Mouse (Mus musculus) myocyte (in vitro differentiated cells): ENCODE data around the gene Rbm18.

Source experiments
- MAX ChIP-seq: IDR thresholded peaks from one replicate; pipeline ENCODE4 v1.6.1; 2011; ENCODE audit warnings: low read depth, mild to moderate bottlenecking, control low read depth
- MYOD1 ChIP-seq, 3 experiments: IDR thresholded peaks; one replicate each; pipeline ENCODE4 v1.6.1; 2011; ENCODE audit warnings: control low read depth in 2 of 3, low read depth in 2 of 3, mild to moderate bottlenecking in 2 of 3, moderate library complexity in 1 of 3; ENCODE audit not compliant: insufficient read length in 2 of 3, control insufficient read depth in 1 of 3
- MYOG ChIP-seq, 3 experiments: IDR thresholded peaks; one replicate each; pipeline ENCODE4 v1.6.1; 2011; ENCODE audit warnings: control low read depth in 2 of 3, low read depth in 2 of 3, mild to moderate bottlenecking in 2 of 3; ENCODE audit not compliant: insufficient read length in 2 of 3, control insufficient read depth in 1 of 3, insufficient read depth in 1 of 3
- POLR2A ChIP-seq: IDR thresholded peaks from one replicate; pipeline ENCODE4 v1.6.1; 2011; ENCODE audit warnings: low read depth, mild to moderate bottlenecking, control low read depth, moderate library complexity; ENCODE audit not compliant: insufficient read length

DNA sequence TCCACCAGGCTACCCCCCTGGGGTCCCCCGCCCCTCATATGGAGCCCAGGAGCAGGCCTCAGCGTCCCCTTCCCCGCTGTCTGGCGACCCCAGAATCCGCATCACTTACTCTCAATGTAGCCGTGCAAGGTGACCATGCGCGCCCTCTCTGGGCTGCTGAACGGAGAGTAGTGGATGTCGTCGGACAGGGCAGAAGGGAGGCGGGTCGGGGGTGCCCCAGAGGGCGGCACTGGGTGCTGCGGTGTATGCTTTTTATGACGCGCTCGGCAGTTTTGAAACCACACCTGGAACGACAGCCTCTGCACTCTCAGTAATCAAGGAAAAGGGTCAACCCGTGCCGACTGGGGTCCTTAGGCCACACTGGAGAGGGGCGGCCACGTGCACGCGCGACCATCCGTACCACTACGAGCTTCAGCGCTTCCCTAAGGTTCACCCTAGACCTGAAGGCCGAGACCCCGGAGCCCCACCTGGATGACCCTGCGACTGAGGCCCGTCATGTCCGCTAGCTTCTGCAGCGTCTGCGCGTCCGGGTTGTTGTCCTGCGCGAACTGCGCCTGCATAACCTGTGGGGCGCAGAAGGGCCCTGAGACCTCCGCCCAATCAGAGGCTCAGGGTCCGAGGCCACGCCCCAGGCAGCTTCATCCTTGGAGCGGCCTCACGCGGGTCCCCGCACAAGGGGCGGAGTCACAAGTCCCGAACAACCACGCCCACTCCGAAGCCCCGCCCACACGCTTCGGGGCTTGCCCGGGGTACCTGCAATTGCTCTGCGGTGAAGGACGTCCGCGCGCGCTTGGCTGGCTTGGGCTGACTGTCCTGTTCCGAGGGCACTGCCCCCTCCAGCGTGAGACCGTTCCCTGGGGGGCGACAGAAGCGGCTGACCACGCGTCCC is 45.5 kb downstream of the Rbm18 start:
- TF ChIP-seq MAX: no peak
- no peak for TF ChIP-seq POLR2A
- no peak for TF ChIP-seq MYOD1 (IDR thresholded peaks at IDR 0.05; ENCODE audit: control insufficient read depth in 1 of 3, insufficient read length in 2 of 3, low read depth in 2 of 3)
- TF ChIP-seq MYOG (IDR thresholded peaks at IDR 0.05; ENCODE audit: control insufficient read depth in 1 of 3, insufficient read depth in 1 of 3, insufficient read length in 2 of 3, low read depth in 2 of 3): no peak
